Mouse (Mus musculus) ES-Bruce4 (cell line): ENCODE results near the gene D3Ertd751e. TPM values are rescaled to one million over a fixed set of nuclear protein-coding genes. Genes with fewer than 3 reads are reported as not detected.

Experiments used
- H3K27ac ChIP-seq: 2 replicates; pipeline ENCODE4 v1.5.1; 2012; ENCODE audit warnings: low read length, inconsistent platforms; ENCODE audit not compliant: insufficient read depth
- H3K27me3 ChIP-seq: 2 replicates; pipeline ENCODE4 v1.6.1; 2012; ENCODE audit warnings: mild to moderate bottlenecking, low read length, inconsistent platforms; ENCODE audit not compliant: control insufficient read depth, poor library complexity, insufficient read depth, severe bottlenecking
- H3K36me3 ChIP-seq: 2 replicates; pipeline ENCODE4 v1.6.1; 2012; ENCODE audit warnings: inconsistent platforms, mild to moderate bottlenecking, low read length, moderate library complexity; ENCODE audit not compliant: control insufficient read depth, poor library complexity, insufficient read depth, severe bottlenecking
- H3K4me1 ChIP-seq: one replicate; pipeline ENCODE4 v1.8.1; 2011; ENCODE audit warnings: low read length; ENCODE audit not compliant: control insufficient read depth, insufficient read depth
- H3K4me3 ChIP-seq: 2 replicates; pipeline ENCODE4 v1.5.1; 2011; ENCODE audit warnings: low read depth, mild to moderate bottlenecking, low read length
- H3K9ac ChIP-seq: 2 replicates; pipeline ENCODE4 v1.6.1; 2012; ENCODE audit warnings: low read depth, mild to moderate bottlenecking, inconsistent platforms; ENCODE audit not compliant: poor library complexity, severe bottlenecking
- H3K9me3 ChIP-seq: replicated peaks from 2 replicates; pipeline ENCODE4 v1.6.1; 2012; ENCODE audit warnings: mild to moderate bottlenecking, low read length, inconsistent platforms; ENCODE audit not compliant: control insufficient read depth, poor library complexity, insufficient read depth, severe bottlenecking
- CTCF ChIP-seq: IDR thresholded peaks from one replicate; pipeline ENCODE4 v1.8.1; 2011; ENCODE audit warnings: low read depth, low read length
- EP300 ChIP-seq: IDR thresholded peaks from 2 replicates; pipeline ENCODE4 v1.6.1; 2011; ENCODE audit warnings: low read depth, low read length; ENCODE audit not compliant: insufficient read depth
- POLR2A ChIP-seq: IDR thresholded peaks from one replicate; pipeline ENCODE4 v1.8.1; 2011; ENCODE audit warnings: low read length; ENCODE audit not compliant: insufficient read depth
- polyA plus RNA-seq: library from polyadenylated mRNA; stranded (reverse); fragments of >200 nt; gene quantifications from 2 replicates; pipeline ENCODE4 v1.2.4, GENCODE M21; 2011; ENCODE audit warnings: low read depth; ENCODE audit not compliant: missing spikeins, insufficient read depth, insufficient read length

Gene D3Ertd751e
- polyA plus RNA-seq, 1 experiment: 5.2 TPM

DNA sequence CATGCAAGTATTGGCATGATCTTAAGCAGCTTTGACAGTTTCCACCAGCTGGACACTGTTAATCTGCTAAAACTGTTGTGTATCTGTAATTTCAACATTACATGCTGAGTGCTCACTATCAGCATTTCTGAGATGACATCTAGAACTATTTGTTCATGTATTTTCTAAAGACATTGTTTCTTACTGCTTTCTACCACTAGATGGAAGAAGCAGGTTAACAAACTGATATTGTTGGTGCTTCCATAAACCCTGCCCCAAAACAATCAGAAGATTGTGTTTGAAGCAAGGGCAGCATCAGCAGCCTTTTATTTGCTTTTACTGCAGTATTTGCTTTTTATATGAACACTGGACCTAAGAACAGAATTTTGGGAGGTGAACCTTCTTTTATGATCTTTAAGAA lies 70.0 kb downstream of the D3Ertd751e start:
- H3K27ac ChIP-seq: no peak overlapping the region
- H3K27me3 ChIP-seq: no peaks in the 10 kb centered on the region
- H3K9me3 ChIP-seq: no peaks in the 10 kb centered on the region
- TF ChIP-seq CTCF: no peak
- TF ChIP-seq EP300: no peak
- TF ChIP-seq POLR2A: no peak
- H3K4me3 ChIP-seq: no peak overlapping the region
- H3K9ac ChIP-seq: no peak overlapping the region
- no peaks in the 10 kb centered on the region for H3K36me3 ChIP-seq
- no peaks in the 10 kb centered on the region for H3K4me1 ChIP-seq

Other genes with a start within 250 kb of the D3Ertd751e start
- gene Jade1, start 186.9 kb upstream of the D3Ertd751e start, polyA plus RNA-seq: 179 and 201 TPM in 2 replicates
- 16.4 and 21.4 TPM in 2 replicates for gene Sclt1, start 97 bp upstream of the D3Ertd751e start, polyA plus RNA-seq